Mouse (Mus musculus) ES-Bruce4 (cell line): Measurements from ENCODE around the gene Irs1. TPM values are rescaled to one million over a fixed set of nuclear protein-coding genes. Genes with fewer than 3 reads are reported as not detected.

Experiments used
- H3K27ac ChIP-seq: 2 replicates; pipeline ENCODE4 v1.5.1; 2012; ENCODE audit warnings: low read length, inconsistent platforms; ENCODE audit not compliant: insufficient read depth
- H3K27me3 ChIP-seq: 2 replicates; pipeline ENCODE4 v1.6.1; 2012; ENCODE audit warnings: mild to moderate bottlenecking, low read length, inconsistent platforms; ENCODE audit not compliant: control insufficient read depth, poor library complexity, insufficient read depth, severe bottlenecking
- H3K36me3 ChIP-seq: 2 replicates; pipeline ENCODE4 v1.6.1; 2012; ENCODE audit warnings: inconsistent platforms, mild to moderate bottlenecking, low read length, moderate library complexity; ENCODE audit not compliant: control insufficient read depth, poor library complexity, insufficient read depth, severe bottlenecking
- H3K4me1 ChIP-seq: one replicate; pipeline ENCODE4 v1.8.1; 2011; ENCODE audit warnings: low read length; ENCODE audit not compliant: control insufficient read depth, insufficient read depth
- H3K4me3 ChIP-seq: 2 replicates; pipeline ENCODE4 v1.5.1; 2011; ENCODE audit warnings: low read depth, mild to moderate bottlenecking, low read length
- H3K9ac ChIP-seq: 2 replicates; pipeline ENCODE4 v1.6.1; 2012; ENCODE audit warnings: low read depth, mild to moderate bottlenecking, inconsistent platforms; ENCODE audit not compliant: poor library complexity, severe bottlenecking
- H3K9me3 ChIP-seq: replicated peaks from 2 replicates; pipeline ENCODE4 v1.6.1; 2012; ENCODE audit warnings: mild to moderate bottlenecking, low read length, inconsistent platforms; ENCODE audit not compliant: control insufficient read depth, poor library complexity, insufficient read depth, severe bottlenecking
- CTCF ChIP-seq: IDR thresholded peaks from one replicate; pipeline ENCODE4 v1.8.1; 2011; ENCODE audit warnings: low read depth, low read length
- EP300 ChIP-seq: IDR thresholded peaks from 2 replicates; pipeline ENCODE4 v1.6.1; 2011; ENCODE audit warnings: low read depth, low read length; ENCODE audit not compliant: insufficient read depth
- POLR2A ChIP-seq: IDR thresholded peaks from one replicate; pipeline ENCODE4 v1.8.1; 2011; ENCODE audit warnings: low read length; ENCODE audit not compliant: insufficient read depth
- polyA plus RNA-seq: library from polyadenylated mRNA; stranded (reverse); fragments of >200 nt; gene quantifications from 2 replicates; pipeline ENCODE4 v1.2.4, GENCODE M21; 2011; ENCODE audit warnings: low read depth; ENCODE audit not compliant: missing spikeins, insufficient read depth, insufficient read length

The Irs1 gene
- polyA plus RNA-seq, 1 experiment: 15.3 TPM

DNA sequence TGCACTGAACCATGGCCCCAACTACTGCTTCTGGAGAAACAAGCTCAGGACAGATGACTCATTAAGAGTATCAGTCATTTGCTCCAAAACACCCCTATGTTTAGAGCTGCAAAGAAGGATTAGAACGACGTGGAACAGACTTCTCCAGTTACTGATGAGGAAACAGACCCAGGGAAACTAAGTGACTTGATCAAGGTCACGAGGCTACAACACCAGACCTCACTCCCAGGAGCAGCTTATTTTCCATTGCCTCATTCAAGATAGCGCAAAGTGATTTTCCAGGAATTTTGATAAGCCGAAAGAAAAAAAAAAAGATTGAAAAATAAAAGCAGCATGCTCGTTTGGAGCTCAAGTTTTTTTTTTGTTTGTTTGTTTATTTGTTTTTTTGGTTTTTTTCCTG, 9.4 kb downstream of the Irs1 start:
- no peak overlapping the region for H3K27ac ChIP-seq
- H3K4me1 ChIP-seq: peaks cover 1% of the 10 kb centered on the region
- no peaks in the 10 kb centered on the region for H3K36me3 ChIP-seq
- no peak for TF ChIP-seq CTCF
- no peak for TF ChIP-seq POLR2A
- no peak for TF ChIP-seq EP300
- H3K9ac ChIP-seq: no peak overlapping the region
- no peaks in the 10 kb centered on the region for H3K9me3 ChIP-seq
- H3K27me3 ChIP-seq: no peaks in the 10 kb centered on the region
- no peak overlapping the region for H3K4me3 ChIP-seq

GRCm38 (mm10) chr1:82279768-82280167, 11.4 kb downstream of the Irs1 start:
- Histone ChIP-seq H3K27me3 (no peaks in the 10 kb centered on the region), H3K9ac (no peak overlapping the region), H3K4me3 (no peak overlapping the region), H3K9me3 (no peaks in the 10 kb centered on the region), H3K27ac (no peak overlapping the region), H3K4me1 (peaks cover 1% of the 10 kb centered on the region), H3K36me3 (no peaks in the 10 kb centered on the region)
- TF ChIP-seq CTCF (no peak), POLR2A (no peak), EP300 (no peak)

- no peaks in the 10 kb centered on the region for H3K27me3 ChIP-seq
- TF ChIP-seq POLR2A: no peak
- no peak for TF ChIP-seq EP300
- no peak for TF ChIP-seq CTCF
- no peaks in the 10 kb centered on the region for H3K4me1 ChIP-seq
- H3K9me3 ChIP-seq: no peaks in the 10 kb centered on the region
- H3K9ac ChIP-seq: no peak overlapping the region
- H3K27ac ChIP-seq: no peak overlapping the region
- H3K36me3 ChIP-seq: no peaks in the 10 kb centered on the region
- no peak overlapping the region for H3K4me3 ChIP-seq
Measured at GRCm38 (mm10) chr1:82274361-82274760, 16.9 kb downstream of the Irs1 start.

GRCm38 (mm10) chr1:82273529-82273928, 17.7 kb downstream of the Irs1 start:
- Histone ChIP-seq H3K27ac (no peak overlapping the region), H3K4me1 (no peaks in the 10 kb centered on the region), H3K4me3 (no peak overlapping the region), H3K9me3 (no peaks in the 10 kb centered on the region), H3K36me3 (no peaks in the 10 kb centered on the region), H3K27me3 (no peaks in the 10 kb centered on the region), H3K9ac (no peak overlapping the region)
- TF ChIP-seq POLR2A (no peak), CTCF (no peak), EP300 (no peak)

GRCm38 (mm10) chr1:82272231-82272630, 19.0 kb downstream of the Irs1 start:
- H3K27me3 ChIP-seq: no peaks in the 10 kb centered on the region

GRCm38 (mm10) chr1:82267547-82267946, 23.7 kb downstream of the Irs1 start:
- no peaks in the 10 kb centered on the region for H3K27me3 ChIP-seq
- no peaks in the 10 kb centered on the region for H3K9me3 ChIP-seq
- H3K36me3 ChIP-seq: no peaks in the 10 kb centered on the region
- H3K4me1 ChIP-seq: no peaks in the 10 kb centered on the region
- H3K27ac ChIP-seq: no peak overlapping the region
- no peak overlapping the region for H3K9ac ChIP-seq
- TF ChIP-seq POLR2A: no peak
- no peak for TF ChIP-seq EP300
- TF ChIP-seq CTCF: no peak
- no peak overlapping the region for H3K4me3 ChIP-seq

More at GRCm38 (mm10) chr1:82272231-82272630, 19.0 kb downstream of the Irs1 start:
- no peak overlapping the region for H3K9ac ChIP-seq
- H3K36me3 ChIP-seq: no peaks in the 10 kb centered on the region
- no peaks in the 10 kb centered on the region for H3K4me1 ChIP-seq
- H3K4me3 ChIP-seq: no peak overlapping the region
- TF ChIP-seq EP300: no peak
- TF ChIP-seq CTCF: no peak
- TF ChIP-seq POLR2A: no peak
- H3K27ac ChIP-seq: no peak overlapping the region
- no peaks in the 10 kb centered on the region for H3K9me3 ChIP-seq
